Mouse (Mus musculus): ENCODE data around the gene Rbfox3.
A peak's percentile ranks its signal among the peaks of the same experiment; 100 is the strongest.

Rbfox3 gene

DNA sequence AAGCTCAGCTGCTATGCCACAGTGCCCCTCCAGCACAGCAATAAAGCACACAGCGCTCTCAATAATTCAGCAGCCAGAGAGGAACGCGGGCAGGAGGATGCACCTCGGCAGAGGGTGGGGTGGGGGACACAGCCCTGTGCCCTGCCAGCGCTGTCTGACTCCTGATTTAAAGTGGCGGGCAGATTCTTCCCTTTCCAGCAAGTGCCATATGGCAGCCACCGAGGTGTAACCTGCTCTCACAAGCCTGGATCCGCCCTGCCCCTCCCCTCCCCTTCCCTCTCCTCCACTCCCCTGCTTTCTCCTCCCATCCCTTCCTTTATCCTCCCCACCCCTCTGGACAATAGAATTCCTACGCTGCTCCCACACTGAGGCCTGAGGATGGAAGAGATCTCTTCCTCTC is 311.2 kb downstream of the Rbfox3 start:
- no peak for DNase-seq (ENCODE audit: low spot score)

DNA sequence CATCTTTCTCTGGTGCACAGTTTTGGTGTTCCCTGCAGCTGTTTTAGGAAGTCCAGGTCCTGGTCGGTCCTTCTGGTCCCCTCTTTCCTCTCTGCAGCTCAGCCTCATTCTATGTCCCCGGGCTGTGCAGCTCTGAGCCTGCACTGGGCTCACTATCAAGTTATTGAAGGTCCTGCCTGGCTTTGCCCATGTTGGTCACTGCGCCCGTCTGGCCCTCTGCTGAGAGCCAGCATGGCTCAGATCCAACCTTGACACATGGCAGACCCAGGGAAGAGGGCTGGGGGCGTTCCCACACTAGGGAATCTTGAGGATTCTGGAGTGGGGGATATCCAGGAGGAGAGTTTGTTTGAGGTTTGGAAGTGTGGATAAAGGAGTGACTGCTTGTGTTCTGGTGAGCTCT is 312.7 kb downstream of the Rbfox3 start:
- DNase-seq (ENCODE audit: low spot score) = no peak

DNA sequence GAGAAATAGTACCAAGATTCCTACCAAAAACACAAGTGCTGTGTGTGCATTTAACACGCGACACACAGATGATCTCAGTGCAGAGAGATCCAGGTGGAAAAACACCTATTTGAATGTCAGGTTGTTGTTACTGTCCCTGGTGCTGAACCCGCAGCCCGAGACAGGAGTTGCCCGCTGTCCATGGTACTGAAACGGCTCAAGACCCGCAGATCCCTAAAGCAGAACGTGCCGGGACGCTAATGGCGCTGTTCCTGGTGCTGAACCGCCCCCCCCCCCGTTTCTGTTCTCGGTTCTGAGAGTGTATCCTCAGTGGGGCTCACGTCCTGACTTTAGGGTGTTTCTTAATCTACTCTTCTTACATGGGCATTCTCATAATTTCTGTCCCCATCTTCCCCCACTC is 326.6 kb downstream of the Rbfox3 start:
- DNase-seq (ENCODE audit: low spot score) = peak; percentile 83

DNA sequence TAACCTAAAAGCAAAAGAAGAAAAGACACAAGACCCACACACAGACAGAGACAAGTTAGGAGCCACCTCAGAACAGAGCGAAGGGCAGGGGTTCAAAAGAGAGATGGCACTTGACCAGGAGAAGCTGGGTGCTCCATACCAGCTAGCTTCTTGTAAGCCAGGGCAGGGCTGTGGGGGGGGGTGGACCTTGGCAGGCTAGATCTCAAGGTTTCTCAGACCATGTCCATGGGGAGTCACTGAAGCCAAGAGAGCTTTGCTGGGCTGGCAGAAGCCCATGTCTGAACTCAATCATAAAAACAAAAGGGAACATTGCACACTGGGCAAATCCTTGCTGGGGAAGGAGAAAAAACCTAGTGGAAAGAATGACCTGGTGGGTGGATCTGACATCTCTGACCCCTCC is 327.4 kb downstream of the Rbfox3 start:
- DNase-seq (ENCODE audit: low spot score) = no peak

DNA sequence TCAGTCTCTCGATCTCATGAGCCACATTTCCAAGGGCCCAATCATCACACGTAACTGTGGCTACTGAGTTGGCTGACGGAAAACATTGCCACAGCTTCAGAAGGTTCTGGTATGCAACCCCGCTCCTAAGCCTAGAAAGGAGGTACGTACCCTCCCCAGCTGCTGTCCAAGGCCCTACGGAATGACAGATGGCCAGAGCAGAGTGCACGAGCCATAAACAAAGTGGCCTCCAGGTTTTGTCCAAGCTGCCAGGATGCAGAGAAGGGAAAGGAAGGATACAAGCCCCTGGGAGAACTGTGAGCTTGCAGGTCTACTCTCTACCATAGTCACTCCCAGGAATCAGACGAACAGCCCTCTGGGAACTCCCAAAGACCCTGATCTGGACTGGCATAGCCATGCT is 327.8 kb downstream of the Rbfox3 start:
- DNase-seq (ENCODE audit: low spot score) = no peak

DNA sequence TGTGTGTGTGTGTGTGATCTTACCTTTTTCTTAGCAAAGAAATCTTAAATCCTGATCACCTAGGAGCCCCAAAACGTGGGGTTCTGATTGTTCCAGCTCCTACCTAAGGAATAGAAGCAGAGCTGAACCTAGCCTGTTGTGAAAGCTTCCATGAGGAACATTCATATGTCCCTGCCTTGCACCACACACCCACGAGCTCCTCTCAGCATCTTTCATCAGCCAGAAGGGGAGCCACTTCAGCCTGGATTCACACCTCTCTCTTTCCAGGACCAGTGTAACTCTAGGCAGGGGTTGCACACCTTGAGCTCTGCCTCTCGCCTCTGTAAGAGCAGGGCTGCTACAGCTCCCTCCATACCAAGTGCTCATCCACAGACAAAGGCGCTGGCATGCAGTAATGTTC is 330.4 kb downstream of the Rbfox3 start:
- DNase-seq (ENCODE audit: low spot score) = no peak

DNA sequence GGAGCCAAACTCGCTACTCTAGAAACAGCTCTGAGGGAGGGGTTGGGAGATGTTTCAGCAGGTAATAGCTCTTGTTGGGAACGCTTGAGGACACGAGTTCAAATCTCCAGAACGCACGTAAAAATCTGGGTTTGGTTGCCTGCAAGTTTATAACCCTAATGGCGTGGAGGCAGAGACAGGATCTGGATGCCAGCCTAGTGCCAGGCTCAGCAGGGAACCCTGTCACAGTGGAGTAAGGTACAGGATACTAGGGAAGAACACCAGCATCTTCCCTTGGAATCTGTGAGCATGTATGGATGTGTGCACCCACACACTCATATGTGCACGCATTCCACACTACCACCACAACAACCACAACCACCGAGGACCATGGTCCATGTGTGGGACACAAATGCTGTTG is 331.8 kb downstream of the Rbfox3 start:
- DNase-seq (ENCODE audit: low spot score) = no peak

DNA sequence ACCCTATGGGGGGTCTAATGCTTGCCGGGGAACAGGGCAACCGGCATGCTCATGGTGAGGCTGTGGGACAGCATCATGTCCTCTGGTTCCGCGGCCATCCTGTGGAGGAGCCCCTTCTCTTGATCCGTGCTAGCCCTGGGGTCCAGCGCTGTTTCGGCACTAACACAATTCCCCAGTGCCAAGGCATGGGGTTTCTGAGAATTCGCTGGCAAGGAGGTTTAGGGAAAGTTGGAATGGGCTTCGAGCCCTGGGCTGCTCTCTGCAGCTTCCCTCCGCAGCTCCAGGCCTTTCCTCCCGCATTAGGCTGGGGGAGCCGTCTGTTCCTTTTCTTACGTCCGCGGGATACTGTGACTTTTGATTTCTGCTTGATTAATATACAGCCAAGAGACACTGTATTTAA is 334.1 kb downstream of the Rbfox3 start:
- DNase-seq (ENCODE audit: low spot score) = no peak

DNA sequence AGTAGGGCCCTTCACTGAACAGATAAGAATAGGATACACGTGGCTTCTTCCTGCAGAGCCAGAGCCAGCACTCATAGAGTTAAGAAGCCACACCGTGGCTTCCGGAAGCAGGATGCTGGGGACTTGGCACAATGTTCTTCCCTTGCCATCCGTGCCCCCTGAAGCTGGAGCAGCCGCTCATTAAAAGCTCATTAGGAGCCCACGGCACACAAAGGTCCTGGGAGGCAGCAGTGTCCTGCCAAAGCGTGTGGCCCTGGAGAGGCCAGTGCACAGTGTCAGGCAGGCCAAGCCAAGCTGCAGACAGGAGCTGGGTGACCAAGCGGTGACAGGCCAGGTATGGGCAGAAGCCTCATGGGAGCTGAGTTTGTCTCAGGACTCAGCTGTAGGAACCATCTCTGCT is 334.8 kb downstream of the Rbfox3 start:
- DNase-seq (ENCODE audit: low spot score) = no peak

DNA sequence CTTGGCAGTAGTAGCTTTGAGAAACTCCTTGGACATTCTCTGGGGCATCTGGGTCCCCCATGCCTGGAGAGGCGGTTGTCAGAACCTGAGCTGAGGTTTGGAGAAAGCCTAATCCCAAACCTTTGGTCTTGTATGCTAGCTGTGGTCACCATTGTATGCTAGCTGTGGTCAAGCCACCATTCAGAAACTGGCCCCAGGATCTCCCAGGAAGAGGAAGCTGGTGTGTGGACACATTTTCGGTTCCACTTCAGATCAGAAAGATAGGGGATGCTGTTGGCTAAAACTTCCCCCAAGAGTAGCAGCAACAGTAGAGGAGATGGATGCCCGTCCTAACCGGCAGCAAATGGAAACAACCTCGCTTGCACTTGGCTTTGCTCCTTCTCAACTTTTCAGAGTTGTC is 337.0 kb downstream of the Rbfox3 start:
- DNase-seq (ENCODE audit: low spot score) = no peak

DNA sequence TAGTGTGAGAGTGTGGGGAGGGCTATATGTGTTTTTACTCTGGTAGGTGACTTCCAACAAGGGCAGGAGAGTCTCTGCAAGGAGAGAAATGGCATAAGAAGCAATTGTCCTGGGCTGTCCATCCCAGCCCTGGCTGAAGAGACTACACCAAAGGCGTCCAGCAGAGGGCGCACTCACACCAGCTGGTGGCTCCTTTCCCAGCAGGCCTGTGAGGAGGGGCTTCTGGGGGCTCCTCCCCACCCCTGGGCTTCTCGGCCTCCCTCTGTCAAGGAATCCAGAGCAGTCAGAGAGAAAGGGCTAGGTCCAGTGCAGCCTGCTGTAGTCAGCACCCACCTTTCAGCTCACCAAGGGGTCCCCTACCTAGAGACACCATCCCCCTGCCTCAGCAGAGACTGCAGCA is 337.8 kb downstream of the Rbfox3 start:
- DNase-seq (ENCODE audit: low spot score) = peak; percentile 14

DNA sequence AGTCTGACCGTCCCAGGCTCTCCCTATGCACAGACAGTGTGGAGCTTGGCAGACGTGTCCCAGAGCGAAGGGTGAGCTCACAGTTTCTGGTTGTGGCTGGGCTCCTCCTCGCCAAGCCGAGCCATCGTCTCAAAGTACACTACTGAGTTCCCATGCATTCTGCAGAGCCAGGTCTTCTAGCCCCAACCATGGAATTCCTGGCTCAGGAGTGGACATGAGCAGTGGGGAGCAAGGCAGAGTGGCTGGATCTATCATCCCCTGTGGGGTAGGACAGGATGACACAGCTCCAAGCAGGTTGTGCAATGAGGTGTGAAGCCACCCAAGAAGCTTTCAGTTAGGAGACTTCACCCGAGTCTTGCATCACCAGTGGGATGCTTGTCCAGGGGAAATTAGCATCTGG is 338.4 kb downstream of the Rbfox3 start:
- DNase-seq (ENCODE audit: low spot score) = no peak

DNA sequence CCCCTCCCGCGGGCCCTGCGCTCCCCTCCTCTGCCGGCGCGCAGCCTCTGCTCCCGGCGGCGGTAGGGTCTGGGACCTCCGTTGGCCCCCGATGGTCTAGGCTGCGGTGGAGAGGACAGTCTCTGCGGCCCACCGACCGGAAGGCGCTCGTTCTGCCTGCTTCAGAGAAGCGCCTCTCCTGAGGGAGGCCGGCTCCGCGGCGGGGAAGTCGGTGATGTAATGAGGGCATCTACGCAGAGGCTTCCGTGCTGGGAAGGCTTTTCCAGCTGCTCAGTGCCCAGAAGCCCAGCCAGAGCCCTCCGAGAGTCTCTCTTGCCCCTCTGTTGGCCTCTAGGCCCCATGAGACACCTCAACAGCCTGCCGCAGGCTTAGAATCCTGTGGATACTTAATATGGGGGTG is 341.2 kb downstream of the Rbfox3 start:
- DNase-seq (ENCODE audit: low spot score) = no peak

DNA sequence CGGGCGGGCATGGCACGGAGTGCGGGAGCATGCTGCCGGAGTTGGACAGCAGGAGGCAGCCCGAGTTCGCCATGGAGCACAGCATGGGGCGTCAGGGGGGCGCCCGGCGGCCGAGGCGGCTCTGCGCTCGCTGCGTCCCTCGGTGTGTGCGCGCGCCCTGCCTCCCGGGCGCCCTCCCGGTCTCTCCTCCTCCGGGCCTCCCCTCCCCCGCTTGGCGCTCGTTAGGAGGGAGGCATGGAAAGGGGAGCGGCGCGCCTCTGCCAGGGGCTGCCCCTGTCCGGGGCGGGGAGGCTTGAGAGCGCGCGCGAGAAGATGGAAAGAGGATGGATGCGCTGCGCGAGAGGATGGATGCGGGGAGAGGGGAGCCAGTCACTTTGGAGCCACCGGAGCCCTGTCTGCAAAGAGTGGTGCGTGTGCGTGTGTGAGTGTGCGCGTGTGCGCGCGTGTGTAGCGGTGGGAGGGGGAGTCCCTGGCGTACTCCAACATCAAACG is 341.8 kb downstream of the Rbfox3 start:
- DNase-seq (ENCODE audit: low spot score) = no peak

DNA sequence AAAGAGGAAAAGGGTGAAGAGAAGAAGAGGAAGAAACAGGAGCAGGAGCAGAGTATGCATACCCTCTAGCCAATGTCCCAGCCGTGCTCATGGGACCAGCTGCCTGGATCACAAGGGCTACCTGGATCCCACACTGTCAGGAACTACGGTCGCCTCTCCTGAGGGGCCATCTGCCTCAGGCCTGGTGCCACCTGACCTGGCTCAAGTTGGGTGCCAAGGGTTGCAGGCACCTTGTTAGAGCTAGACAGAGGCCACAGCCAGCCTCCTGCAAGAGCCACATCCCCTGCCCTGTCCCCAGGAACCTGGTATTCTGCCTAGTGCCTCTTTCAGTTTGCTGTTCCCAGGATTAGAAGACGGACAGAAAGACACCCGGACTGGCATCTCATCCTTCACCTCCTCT is 347.5 kb downstream of the Rbfox3 start:
- no peak for DNase-seq (ENCODE audit: low spot score)

DNA sequence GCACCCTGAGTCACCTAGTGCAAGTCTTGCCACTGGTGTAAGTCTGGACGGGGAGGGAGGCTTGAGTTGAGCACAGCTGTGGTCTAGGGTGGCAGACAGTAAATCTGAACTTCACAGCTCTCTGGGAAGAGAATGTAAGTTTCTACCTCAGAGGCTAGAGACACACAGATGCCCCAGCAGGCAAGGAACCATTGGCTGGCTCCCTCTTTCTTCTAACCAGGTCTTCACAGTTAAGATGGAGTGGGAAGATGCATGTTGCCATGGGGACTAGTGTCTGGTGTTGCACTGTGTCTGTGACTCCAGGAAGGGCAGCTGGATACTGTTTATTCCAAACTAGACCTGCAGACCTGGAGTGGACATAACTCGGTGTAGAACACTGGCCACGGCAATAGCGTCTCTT is 348.6 kb downstream of the Rbfox3 start:
- no peak for DNase-seq (ENCODE audit: low spot score)

DNA sequence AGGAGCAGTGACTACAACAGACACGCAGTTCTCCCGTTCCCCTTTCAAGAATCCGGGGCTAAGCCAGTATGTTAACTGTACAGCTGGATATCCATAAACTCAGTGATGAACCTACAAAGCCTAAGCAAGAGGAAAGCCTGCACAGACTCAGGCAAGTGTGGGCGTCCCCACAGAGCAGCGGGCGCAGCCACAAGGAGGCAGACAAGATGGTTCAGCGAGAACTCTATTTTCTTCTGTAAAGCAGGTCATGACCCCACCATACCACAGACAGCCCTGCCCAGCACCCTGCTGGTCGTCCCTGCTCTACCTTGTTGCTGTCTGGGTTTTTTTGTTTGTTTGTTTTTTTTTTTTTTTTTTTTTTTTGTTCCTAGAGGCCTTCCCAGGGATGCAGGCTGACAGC is 353.2 kb downstream of the Rbfox3 start:
- DNase-seq (ENCODE audit: low spot score) = no peak

DNA sequence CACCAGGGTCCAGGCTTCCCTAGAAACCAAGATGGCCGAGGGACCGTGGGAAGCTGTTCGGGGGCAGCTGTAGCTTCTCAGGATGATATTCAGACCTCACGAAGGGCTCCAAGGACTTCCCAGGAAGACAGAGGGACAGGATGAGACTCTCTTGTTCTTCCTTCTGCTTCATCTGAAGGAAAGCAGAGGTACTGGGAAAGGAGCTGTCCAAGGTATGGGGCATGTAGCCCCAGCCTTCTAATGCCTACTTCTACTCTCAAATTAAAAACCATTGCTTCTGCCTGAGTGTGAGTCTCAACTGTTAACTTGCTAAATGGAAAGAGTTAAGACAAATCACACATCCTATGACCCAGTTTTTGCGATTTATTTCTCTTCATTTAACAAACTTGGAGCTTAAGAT is 355.8 kb downstream of the Rbfox3 start:
- peak; percentile 14 for DNase-seq (ENCODE audit: low spot score)

DNA sequence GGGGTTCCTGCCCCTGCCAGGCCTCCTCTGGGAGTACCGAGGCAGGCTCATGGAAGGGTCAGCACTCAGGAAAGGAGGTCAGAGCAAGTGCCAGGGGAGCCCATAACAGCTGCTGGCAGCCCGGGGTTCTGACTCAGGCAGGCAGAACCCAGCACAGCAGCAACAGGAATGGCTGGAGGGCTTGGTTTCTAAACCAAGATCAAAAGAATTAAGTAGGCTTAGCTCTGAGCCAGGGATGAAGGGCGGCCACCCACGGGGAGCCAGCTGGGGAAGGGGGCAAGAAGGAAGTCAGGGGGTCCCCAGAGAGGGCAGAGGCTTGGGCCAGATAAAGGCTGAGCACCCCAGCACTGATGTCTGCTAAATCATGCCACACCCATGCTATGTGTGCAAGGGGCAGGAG is 356.9 kb downstream of the Rbfox3 start:
- no peak for DNase-seq (ENCODE audit: low spot score)

DNA sequence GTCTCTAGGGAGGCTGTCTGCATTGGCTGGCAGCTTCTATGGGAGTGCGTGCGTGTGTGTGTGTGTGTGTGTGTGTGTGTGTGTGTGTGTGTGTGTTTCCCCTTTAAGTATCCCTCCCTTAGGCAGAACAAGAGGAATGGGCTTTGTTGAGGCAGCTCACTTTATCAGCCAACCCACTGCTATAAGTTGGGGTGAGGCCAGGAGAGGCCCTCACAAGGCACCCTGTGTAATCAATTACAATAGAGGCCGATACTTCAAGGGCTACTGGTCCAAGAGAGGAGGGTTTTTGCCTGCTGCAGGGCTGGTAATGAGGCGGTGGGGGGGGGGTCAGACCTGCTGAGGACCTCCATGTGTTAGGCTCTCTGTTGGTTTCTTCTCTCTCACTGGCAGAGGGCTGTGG is 357.5 kb downstream of the Rbfox3 start:
- no peak for DNase-seq (ENCODE audit: low spot score)

DNA sequence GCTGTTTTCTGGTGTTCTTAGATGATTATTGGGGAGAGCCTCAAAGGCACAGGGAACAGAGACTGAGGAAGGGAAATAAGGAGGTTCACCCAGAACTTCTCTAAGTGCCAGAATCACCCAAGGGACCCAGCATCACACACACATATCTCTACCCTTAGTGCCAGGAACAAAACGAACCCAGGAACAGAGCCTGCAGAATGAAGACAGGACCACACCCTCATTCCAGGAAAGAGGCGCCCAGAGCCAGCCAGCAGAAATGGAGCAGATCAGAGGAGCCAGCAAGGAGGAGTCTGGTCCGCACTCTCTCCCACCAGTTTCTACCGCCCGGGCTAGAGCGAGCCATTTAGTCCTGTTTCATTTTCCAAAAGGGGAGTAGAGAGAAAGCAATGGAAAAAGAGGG is 358.4 kb downstream of the Rbfox3 start:
- DNase-seq (ENCODE audit: low spot score) = no peak

DNA sequence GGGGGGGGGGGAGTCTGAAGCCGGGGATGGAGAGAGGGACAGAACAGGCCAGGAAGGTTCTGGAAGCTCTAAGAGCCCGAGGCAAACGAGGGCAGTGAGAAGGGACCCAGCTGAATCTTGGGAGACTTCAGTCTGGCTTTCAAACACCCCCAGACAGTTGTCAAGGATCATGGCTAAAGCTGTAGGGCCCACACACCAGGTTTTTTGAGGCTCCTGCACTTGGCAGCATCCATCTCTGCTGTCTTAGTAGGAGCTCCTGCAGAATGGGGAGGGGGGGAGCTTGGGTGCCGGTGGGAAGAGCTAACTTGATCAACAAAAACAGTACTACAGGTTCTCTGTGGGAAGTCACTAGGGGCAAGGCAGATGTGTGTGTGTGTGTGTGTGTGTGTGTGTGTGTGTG is 358.9 kb downstream of the Rbfox3 start:
- DNase-seq (ENCODE audit: low spot score) = no peak

DNA sequence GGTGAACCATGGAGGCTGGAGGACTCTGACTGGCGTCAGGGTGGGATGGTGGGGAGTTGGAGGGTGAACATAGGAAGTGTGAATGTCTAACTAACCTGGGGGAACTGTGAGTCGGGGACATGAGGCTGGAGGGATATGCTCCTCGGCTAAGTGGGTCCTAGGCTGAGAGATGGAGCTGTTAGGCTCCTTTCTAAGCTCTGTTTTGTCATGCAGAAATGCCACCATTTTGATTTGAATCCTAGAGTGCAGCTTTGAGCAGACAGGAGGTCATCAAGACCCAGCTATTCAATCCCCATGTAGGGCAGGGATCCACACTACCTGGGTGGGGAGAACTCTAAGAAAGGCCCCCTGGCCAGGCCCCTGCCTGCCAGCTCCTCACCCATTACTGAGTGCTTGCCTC is 359.7 kb downstream of the Rbfox3 start:
- DNase-seq (ENCODE audit: low spot score) = no peak

DNA sequence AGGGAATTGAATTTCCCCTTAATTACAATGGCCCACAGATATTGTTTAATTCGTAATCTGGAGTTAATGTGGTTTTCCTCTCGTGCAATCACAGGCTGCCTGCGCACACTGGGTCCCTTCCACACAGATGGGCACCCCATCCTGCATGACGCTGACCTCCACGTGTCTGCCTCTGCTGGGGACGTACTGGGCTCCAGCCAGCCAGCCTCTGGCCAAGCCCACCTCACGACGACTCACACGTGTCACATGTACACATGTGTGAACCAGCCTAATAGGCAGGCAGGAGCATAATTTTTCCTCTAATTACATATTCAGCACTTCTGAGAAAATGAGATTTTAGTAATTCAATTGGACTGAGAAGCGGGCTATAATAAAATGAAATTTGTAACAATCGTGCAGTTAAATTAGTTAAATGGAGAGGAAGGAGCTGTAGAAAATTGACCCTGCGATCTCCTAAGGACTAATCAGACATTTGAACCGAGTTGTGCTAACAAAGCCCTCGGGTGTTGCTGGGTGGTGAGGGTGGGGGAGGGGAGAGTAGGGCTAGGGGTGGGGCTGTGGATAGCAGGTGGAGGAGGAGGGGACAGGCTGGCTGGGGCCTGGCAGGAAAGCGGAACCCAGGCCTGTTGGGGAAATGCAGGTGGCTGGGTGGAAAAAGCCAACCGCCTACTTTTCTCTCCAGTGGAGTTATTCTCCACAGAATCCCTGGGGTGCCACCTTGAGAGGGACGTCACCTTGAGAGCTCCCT is 360.4 kb downstream of the Rbfox3 start:
- no peak for DNase-seq (ENCODE audit: low spot score)

DNA sequence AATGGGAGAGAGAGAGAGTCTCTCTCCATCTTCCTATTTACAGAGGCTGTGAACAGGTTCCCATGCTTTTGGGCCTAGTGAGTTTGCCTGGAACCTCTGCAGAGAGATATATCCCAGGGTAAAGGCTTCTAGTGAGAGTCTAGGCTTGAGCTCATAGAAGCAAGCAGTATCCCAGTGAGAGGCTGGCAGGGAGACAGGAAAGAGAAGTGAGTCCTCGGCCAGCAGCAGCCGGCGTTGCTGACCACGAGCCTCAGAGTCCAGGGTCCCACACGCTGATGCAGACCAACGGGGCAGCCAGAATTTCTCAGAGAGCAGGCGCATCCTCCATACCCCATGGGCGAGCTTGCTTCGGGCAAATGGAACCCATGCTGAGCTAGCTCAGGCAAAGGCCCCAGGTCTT is 363.2 kb downstream of the Rbfox3 start:
- DNase-seq (ENCODE audit: low spot score) = no peak

Data from adipocyte (in vitro differentiated cells).